Mouse (Mus musculus) embryonic fibroblast, embryonic 13.5 days (primary cell): ENCODE results near the gene Ift140. TPM values are rescaled to one million over a fixed set of nuclear protein-coding genes. Genes with fewer than 3 reads are reported as not detected.

Experiments used
- H3K27ac ChIP-seq: 2 replicates; pipeline ENCODE4 v1.5.1; 2012; ENCODE audit warnings: low read length, control low read depth, inconsistent platforms; ENCODE audit not compliant: insufficient read depth
- H3K4me1 ChIP-seq: 2 replicates; pipeline ENCODE4 v1.6.1; 2011; ENCODE audit warnings: low read length; ENCODE audit not compliant: control insufficient read depth, insufficient read depth
- H3K4me3 ChIP-seq: 2 replicates; pipeline ENCODE4 v1.5.1; 2011; ENCODE audit warnings: mild to moderate bottlenecking, control low read depth, low read length; ENCODE audit not compliant: insufficient read depth
- CTCF ChIP-seq: IDR thresholded peaks from 2 replicates; pipeline ENCODE4 v1.5.1; 2011; ENCODE audit warnings: mild to moderate bottlenecking, control low read depth, low read length, moderate library complexity, borderline replicate concordance; ENCODE audit not compliant: insufficient read depth
- POLR2A ChIP-seq: IDR thresholded peaks from 2 replicates; pipeline ENCODE4 v1.6.1; 2011; ENCODE audit warnings: low read depth, mild to moderate bottlenecking, control low read depth, low read length, moderate library complexity
- polyA plus RNA-seq: library from polyadenylated mRNA; stranded (reverse); fragments of >200 nt; gene quantifications from 2 replicates; pipeline ENCODE4 v1.2.4, GENCODE M21; 2011; ENCODE audit warnings: low read depth; ENCODE audit not compliant: missing spikeins, insufficient read length

The Ift140 gene
- polyA plus RNA-seq, 1 experiment, result 17.8 TPM

- no peak overlapping the region for H3K4me3 ChIP-seq
- no peak for TF ChIP-seq CTCF
- no peak for TF ChIP-seq POLR2A
- no peaks in the 10 kb centered on the region for H3K4me1 ChIP-seq
- H3K27ac ChIP-seq, result no peak overlapping the region
Measured at GRCm38 (mm10) chr17:25068690-25069089, 52.8 kb downstream of the Ift140 start.

GRCm38 (mm10) chr17:25076906-25077305 lies 61.0 kb downstream of the Ift140 start:
- H3K4me3 ChIP-seq, result no peak overlapping the region
- TF ChIP-seq CTCF (no peak), POLR2A (no peak)
- peaks cover 17% of the 10 kb centered on the region for H3K4me1 ChIP-seq
- no peak overlapping the region for H3K27ac ChIP-seq

- H3K4me1 ChIP-seq, result peaks cover 24% of the 10 kb centered on the region
- TF ChIP-seq CTCF (no peak), POLR2A (no peak)
- H3K27ac ChIP-seq, result no peak overlapping the region
- H3K4me3 ChIP-seq, result no peak overlapping the region
Measured at GRCm38 (mm10) chr17:25077771-25078372, 62.0 kb downstream of the Ift140 start.

GRCm38 (mm10) chr17:25080210-25080609 lies 64.3 kb downstream of the Ift140 start:
- Histone ChIP-seq H3K4me3 (no peak overlapping the region), H3K27ac (no peak overlapping the region), H3K4me1 (peaks cover 40% of the 10 kb centered on the region)
- TF ChIP-seq CTCF, result no peak
- TF ChIP-seq POLR2A, result no peak

- Histone ChIP-seq H3K27ac (no peak overlapping the region), H3K4me1 (peaks cover 41% of the 10 kb centered on the region), H3K4me3 (no peak overlapping the region)
- no peak for TF ChIP-seq POLR2A
- TF ChIP-seq CTCF, result no peak
Measured at GRCm38 (mm10) chr17:25080960-25081381, 65.1 kb downstream of the Ift140 start.

- TF ChIP-seq CTCF, result no peak
- no peak for TF ChIP-seq POLR2A
- Histone ChIP-seq H3K4me3 (no peak overlapping the region), H3K27ac (peak overlapping the region; percentile 83), H3K4me1 (peaks cover 41% of the 10 kb centered on the region)
Measured at GRCm38 (mm10) chr17:25082081-25082847, 66.4 kb downstream of the Ift140 start.

GRCm38 (mm10) chr17:25082887-25083286 lies 67.0 kb downstream of the Ift140 start:
- Histone ChIP-seq H3K27ac (peak overlapping the region; percentile 83), H3K4me1 (peaks cover 40% of the 10 kb centered on the region), H3K4me3 (no peak overlapping the region)
- TF ChIP-seq CTCF (no peak), POLR2A (no peak)

GRCm38 (mm10) chr17:25083444-25083931 lies 67.6 kb downstream of the Ift140 start, which contains the start of gene Tmem204:
Gene Tmem204, minus strand, starts transcription at chr17:25083591.
- Histone ChIP-seq H3K27ac (peak within 1 kb of the TSS; percentile 95), H3K4me1 (peaks cover 36% of the 10 kb centered on the region), H3K4me3 (no peak within 1 kb of the TSS)
- TF ChIP-seq POLR2A, result peak; percentile 44
- TF ChIP-seq CTCF, result peak; percentile 41; the same call in 1 of the 2 replicates

GRCm38 (mm10) chr17:25084835-25085385 lies 69.0 kb downstream of the Ift140 start:
- no peak overlapping the region for H3K4me3 ChIP-seq
- peak overlapping the region; percentile 95; the same call in 1 of the 2 replicates for H3K27ac ChIP-seq
- H3K4me1 ChIP-seq, result peaks cover 36% of the 10 kb centered on the region
- TF ChIP-seq POLR2A (no peak), CTCF (no peak; the same call in 1 of the 2 replicates)

GRCm38 (mm10) chr17:25086724-25087123 lies 70.8 kb downstream of the Ift140 start:
- H3K27ac ChIP-seq, result no peak overlapping the region
- TF ChIP-seq CTCF (no peak), POLR2A (no peak)
- no peak overlapping the region for H3K4me3 ChIP-seq
- H3K4me1 ChIP-seq, result peaks cover 26% of the 10 kb centered on the region
